Mouse (Mus musculus) lung, embryonic 14.5 days (tissue): ENCODE results near the gene Ift52. TPM values are rescaled to one million over a fixed set of nuclear protein-coding genes. Genes with fewer than 3 reads are reported as not detected.

Experiments used
- ATAC-seq: fragments of 200-750 bp; cut with Nextera tagmentation; 2 replicates; pipeline ENCODE4 v1.8.0; 2017; ENCODE audit warnings: mild to moderate bottlenecking, moderate TSS enrichment, moderate library complexity; ENCODE audit not compliant: insufficient read depth
- DNase-seq: peaks from one replicate; pipeline ENCODE4 v3.0.0-alpha.2; 2015
- H3K27ac ChIP-seq: fragments of 300-500 bp; sonication (generic); 2 replicates; pipeline ENCODE4 v1.5.1; 2014; ENCODE audit warnings: low read depth, mild to moderate bottlenecking, moderate library complexity
- H3K27me3 ChIP-seq: fragments of 300-500 bp; sonication (generic); 2 replicates; pipeline ENCODE4 v1.6.1; 2014; ENCODE audit warnings: low read length, control low read depth; ENCODE audit not compliant: insufficient read depth
- H3K36me3 ChIP-seq: fragments of 300-500 bp; sonication (generic); 2 replicates; pipeline ENCODE4 v1.6.1; 2014; ENCODE audit warnings: control low read depth; ENCODE audit not compliant: insufficient read depth
- H3K4me1 ChIP-seq: fragments of 300-500 bp; sonication (generic); 2 replicates; pipeline ENCODE4 v1.6.1; 2014; ENCODE audit warnings: antibody characterized with exemption, control low read depth; ENCODE audit not compliant: insufficient read depth
- H3K4me2 ChIP-seq: fragments of 300-500 bp; sonication (generic); 2 replicates; pipeline ENCODE4 v1.6.1; 2014; ENCODE audit warnings: mild to moderate bottlenecking
- H3K4me3 ChIP-seq: fragments of 300-500 bp; sonication (generic); 2 replicates; pipeline ENCODE4 v1.5.1; 2014; ENCODE audit warnings: low read depth, low read length
- H3K9ac ChIP-seq: fragments of 300-500 bp; sonication (generic); 2 replicates; pipeline ENCODE4 v1.6.1; 2014
- H3K9me3 ChIP-seq: fragments of 300-500 bp; sonication (generic); 2 replicates; pipeline ENCODE4 v1.6.1; 2016; ENCODE audit warnings: low read depth, low read length, control low read depth
- CTCF ChIP-seq: IDR thresholded peaks from 2 replicates; pipeline ENCODE4 v1.5.1; 2016; ENCODE audit warnings: antibody characterized with exemption, low read depth
- whole genome bisulfite sequencing: fragments of 180-500 bp; shearing (Covaris S2); extraction: QIAGEN DNeasy Blood & Tissue Kit; methylation state at CpG from one replicate; pipeline ENCODE4 v1.1.7; 2014; 5-methylcytosine and 5-hydroxymethylcytosine counted together
- polyA plus RNA-seq: library from polyadenylated mRNA; unstranded; fragments of >200 nt; fragmentation: Nextera tagmentation; extraction: Ambion mirVana; gene quantifications from 2 replicates; pipeline ENCODE4 v1.2.1, GENCODE M21; 2014

Ift52 gene
- polyA plus RNA-seq, 1 experiment from 2014 or later: 49.0 TPM

DNA sequence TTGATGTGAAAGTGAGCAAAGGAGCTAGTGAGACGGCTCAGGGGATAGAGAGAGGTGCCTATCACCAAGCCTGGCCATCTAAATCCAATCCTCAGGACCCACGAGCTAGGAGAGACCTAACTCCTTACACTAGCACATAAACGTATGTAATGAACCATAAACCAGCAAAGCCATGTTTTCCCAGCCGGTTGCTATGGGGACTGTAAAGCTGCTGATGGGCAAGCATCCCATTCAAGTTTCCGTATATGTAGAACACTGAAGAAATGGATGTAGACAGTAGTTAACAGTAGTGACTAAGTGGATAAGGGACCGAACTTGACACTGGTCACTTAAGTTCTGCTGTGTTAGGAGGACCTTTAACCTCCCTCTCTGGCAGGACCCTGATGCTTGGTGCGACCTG lies 56.9 kb downstream of the Ift52 start:
- no peak for ATAC-seq
- no peak for DNase-seq
- no peak for TF ChIP-seq CTCF
- Histone ChIP-seq H3K36me3 (peaks cover 69% of the 10 kb centered on the region), H3K27me3 (no peaks in the 10 kb centered on the region), H3K4me2 (no peak overlapping the region), H3K9ac (no peak overlapping the region), H3K27ac (no peak overlapping the region), H3K4me1 (no peaks in the 10 kb centered on the region), H3K9me3 (no peaks in the 10 kb centered on the region), H3K4me3 (no peak overlapping the region)
- WGBS: 77% methylated on average over 7 of the region's 7 CpGs

DNA sequence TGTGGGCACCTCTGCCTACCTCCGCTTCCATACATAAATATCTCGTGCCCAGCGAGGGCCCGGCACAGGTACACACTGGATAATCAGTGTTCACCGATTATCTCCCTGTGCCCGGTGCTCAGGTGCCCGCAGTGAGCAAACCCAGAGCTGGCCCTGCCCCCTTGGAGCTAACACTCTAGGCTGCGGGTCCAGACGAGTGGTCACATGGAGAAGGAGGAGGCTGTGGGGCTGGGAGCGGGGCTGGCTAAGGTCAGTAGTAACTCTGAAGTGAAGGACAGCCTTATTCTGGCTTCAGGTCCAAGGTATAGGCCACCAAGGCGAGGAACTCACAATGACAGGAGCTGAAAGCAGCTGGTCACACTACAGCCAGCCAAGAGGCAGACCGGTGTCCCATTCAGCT lies 57.7 kb downstream of the Ift52 start:
- Histone ChIP-seq H3K4me2 (no peak overlapping the region), H3K36me3 (peaks cover 71% of the 10 kb centered on the region), H3K9ac (no peak overlapping the region), H3K9me3 (no peaks in the 10 kb centered on the region), H3K27me3 (no peaks in the 10 kb centered on the region), H3K4me1 (no peaks in the 10 kb centered on the region), H3K27ac (no peak overlapping the region), H3K4me3 (no peak overlapping the region)
- no peak for DNase-seq
- WGBS: 92% methylated on average over 12 of the region's 12 CpGs
- no peak for TF ChIP-seq CTCF
- ATAC-seq: no peak

DNA sequence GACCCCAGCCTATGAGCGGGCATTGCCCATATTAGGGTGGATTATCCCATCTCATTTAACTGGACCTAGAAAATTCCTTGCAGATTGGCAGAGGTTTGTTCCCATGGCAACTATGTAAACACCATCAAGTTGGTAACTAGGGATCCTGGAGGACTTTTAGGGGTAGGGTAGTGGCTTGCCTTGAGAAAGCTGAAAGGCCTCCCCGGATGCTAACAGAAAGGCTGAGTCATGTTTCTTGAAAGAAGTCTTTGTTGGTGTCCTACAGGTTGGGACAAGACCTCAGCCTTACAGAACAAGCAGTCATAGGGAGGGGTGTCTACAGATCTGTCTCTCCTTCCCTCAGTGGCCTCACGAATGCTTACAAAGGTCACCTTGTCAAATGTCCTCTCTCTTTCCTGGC lies 58.1 kb downstream of the Ift52 start:
- no peak overlapping the region for H3K9ac ChIP-seq
- no peaks in the 10 kb centered on the region for H3K27me3 ChIP-seq
- no peak overlapping the region for H3K4me2 ChIP-seq
- H3K4me1 ChIP-seq: no peaks in the 10 kb centered on the region
- H3K36me3 ChIP-seq: peaks cover 69% of the 10 kb centered on the region
- no peak overlapping the region for H3K27ac ChIP-seq
- 85% methylated on average over 3 of the region's 3 CpGs for WGBS
- ATAC-seq (no peak), DNase-seq (no peak)
- no peak for TF ChIP-seq CTCF
- H3K4me3 ChIP-seq: no peak overlapping the region
- no peaks in the 10 kb centered on the region for H3K9me3 ChIP-seq

DNA sequence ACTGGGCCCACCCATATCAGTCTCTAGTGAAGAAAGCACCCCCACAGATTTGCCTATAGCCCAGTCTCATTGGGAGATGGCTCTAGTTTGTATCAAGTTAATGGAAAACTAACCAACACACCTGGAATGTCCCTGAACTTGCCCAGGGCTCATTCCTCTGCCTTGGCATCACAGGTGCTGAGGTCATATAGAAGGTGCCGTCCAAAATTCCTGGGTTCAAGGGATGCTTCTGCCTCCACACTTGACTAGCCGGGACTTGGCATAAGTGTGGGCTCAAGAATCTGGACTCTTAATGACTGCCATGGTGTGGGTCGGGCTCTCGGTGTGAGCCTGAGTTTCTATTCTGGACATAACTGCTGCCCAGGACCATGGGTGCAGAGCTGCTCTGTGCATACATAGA lies 61.9 kb downstream of the Ift52 start:
- H3K4me1 ChIP-seq: no peaks in the 10 kb centered on the region
- no peaks in the 10 kb centered on the region for H3K27me3 ChIP-seq
- no peak overlapping the region for H3K4me3 ChIP-seq
- H3K36me3 ChIP-seq: peaks cover 61% of the 10 kb centered on the region
- no peak for DNase-seq
- no peak for ATAC-seq
- no peak for TF ChIP-seq CTCF
- no peak overlapping the region for H3K27ac ChIP-seq
- 94% methylated on average over 4 of the region's 4 CpGs for WGBS
- H3K9me3 ChIP-seq: no peaks in the 10 kb centered on the region
- no peak overlapping the region for H3K4me2 ChIP-seq
- no peak overlapping the region for H3K9ac ChIP-seq

DNA sequence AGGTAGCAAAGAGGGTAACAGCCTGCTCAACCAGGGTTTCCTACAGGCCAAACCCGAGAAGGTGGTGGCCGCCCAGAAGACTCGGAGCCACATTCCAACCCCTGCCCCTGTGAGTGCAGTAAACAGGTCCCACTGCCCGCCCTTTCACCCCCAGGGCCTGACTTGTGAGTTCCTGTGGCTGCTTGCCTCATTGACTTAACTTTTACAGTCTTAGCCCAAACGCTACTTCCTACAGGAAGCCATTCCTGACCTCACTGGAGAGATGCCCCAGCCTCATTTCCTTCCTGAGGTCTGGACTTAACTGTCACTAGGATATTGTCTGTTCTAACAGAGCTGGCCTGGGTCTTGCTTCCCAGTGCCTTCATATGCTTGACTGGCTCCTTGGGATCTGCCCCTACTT lies 65.4 kb downstream of the Ift52 start:
- Histone ChIP-seq H3K4me3 (no peak overlapping the region), H3K4me1 (no peaks in the 10 kb centered on the region), H3K9me3 (no peaks in the 10 kb centered on the region), H3K27me3 (no peaks in the 10 kb centered on the region), H3K4me2 (no peak overlapping the region), H3K36me3 (peaks cover 43% of the 10 kb centered on the region; the same call in 1 of the 2 replicates), H3K27ac (no peak overlapping the region), H3K9ac (no peak overlapping the region)
- no peak for DNase-seq
- 65% methylated on average over 5 of the region's 5 CpGs for WGBS
- ATAC-seq: no peak
- TF ChIP-seq CTCF: no peak

DNA sequence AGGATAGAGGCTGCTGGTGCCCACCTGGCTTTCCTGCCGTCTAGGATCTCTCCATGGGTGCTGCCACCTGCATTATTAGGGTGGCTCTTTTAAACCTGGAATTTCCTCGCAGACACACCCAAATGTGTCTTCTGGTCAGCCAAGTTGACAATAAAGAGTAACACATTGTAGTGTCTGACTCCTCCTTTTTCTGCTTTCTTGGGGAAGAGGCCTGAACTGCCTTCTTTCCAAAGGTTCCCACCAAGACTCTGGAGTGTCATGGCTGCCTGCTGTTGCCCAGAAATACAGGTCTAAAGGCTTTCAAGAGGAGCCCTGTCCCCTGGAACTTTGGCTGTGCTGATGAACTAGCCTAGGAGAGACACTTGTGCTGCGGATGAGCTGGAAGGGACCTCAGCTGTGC lies 67.4 kb downstream of the Ift52 start:
- no peak for TF ChIP-seq CTCF
- no peak for DNase-seq
- Histone ChIP-seq H3K9me3 (no peaks in the 10 kb centered on the region), H3K4me2 (no peak overlapping the region), H3K4me3 (no peak overlapping the region), H3K27me3 (no peaks in the 10 kb centered on the region), H3K36me3 (peaks cover 29% of the 10 kb centered on the region; the same call in 1 of the 2 replicates), H3K4me1 (no peaks in the 10 kb centered on the region), H3K9ac (no peak overlapping the region), H3K27ac (no peak overlapping the region)
- WGBS: 82% methylated on average over 3 of the region's 3 CpGs
- no peak for ATAC-seq

DNA sequence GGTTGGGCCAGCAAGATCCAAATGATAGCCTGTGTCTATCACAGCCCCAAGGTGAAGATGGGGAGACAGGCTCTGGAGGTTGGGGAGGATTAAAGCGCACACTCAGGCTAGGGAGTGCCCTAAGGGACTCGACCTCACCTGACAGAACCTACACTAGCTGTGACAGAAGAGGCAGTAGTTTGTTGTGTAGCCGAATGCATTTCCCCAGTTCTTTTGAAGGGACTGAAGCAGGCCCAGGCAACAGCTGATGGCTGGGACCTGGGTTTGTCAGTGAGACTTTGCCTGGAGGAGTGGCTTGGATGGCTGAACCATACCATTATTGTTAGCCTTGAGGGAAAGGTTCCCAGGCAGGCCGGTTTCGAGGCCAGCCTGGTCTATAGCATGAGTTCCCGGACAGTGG lies 67.9 kb downstream of the Ift52 start:
- no peak overlapping the region for H3K27ac ChIP-seq
- H3K36me3 ChIP-seq: peaks cover 29% of the 10 kb centered on the region; the same call in 1 of the 2 replicates
- no peak for DNase-seq
- H3K9me3 ChIP-seq: no peaks in the 10 kb centered on the region
- H3K4me3 ChIP-seq: no peak overlapping the region
- TF ChIP-seq CTCF: no peak
- H3K4me2 ChIP-seq: no peak overlapping the region
- no peaks in the 10 kb centered on the region for H3K4me1 ChIP-seq
- no peak for ATAC-seq
- H3K27me3 ChIP-seq: no peaks in the 10 kb centered on the region
- no peak overlapping the region for H3K9ac ChIP-seq
- 87% methylated on average over 6 of the region's 6 CpGs for WGBS

DNA sequence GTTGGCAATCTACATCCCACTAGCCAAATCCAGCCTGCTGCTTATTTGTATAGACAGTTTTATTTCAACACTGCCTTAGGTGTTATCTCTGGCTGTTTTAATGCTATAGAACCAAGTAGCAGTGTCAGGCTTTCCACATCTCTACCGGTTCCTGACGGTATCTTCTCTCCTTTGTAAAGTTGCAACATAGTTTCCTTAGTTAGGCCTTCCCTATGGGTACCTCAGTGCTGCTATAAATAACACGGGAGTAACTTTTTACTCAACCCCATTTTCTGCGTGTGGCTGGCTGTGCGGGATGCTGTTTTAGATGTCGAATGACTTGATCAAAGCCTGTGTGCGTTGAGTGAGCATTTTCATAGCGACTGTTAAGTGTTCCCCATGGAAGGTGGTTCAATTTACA lies 69.4 kb downstream of the Ift52 start:
- WGBS: 79% methylated on average over 8 of the region's 8 CpGs
- no peaks in the 10 kb centered on the region for H3K9me3 ChIP-seq
- DNase-seq: no peak
- peaks cover 23% of the 10 kb centered on the region; the same call in 1 of the 2 replicates for H3K36me3 ChIP-seq
- H3K4me2 ChIP-seq: no peak overlapping the region
- no peak overlapping the region for H3K9ac ChIP-seq
- H3K4me3 ChIP-seq: no peak overlapping the region
- ATAC-seq: no peak
- no peak overlapping the region for H3K27ac ChIP-seq
- H3K4me1 ChIP-seq: no peaks in the 10 kb centered on the region
- H3K27me3 ChIP-seq: no peaks in the 10 kb centered on the region
- TF ChIP-seq CTCF: no peak
